Comparison of ENCODE assay signal across 15 mouse cellular contexts in the genomic region with DNA sequence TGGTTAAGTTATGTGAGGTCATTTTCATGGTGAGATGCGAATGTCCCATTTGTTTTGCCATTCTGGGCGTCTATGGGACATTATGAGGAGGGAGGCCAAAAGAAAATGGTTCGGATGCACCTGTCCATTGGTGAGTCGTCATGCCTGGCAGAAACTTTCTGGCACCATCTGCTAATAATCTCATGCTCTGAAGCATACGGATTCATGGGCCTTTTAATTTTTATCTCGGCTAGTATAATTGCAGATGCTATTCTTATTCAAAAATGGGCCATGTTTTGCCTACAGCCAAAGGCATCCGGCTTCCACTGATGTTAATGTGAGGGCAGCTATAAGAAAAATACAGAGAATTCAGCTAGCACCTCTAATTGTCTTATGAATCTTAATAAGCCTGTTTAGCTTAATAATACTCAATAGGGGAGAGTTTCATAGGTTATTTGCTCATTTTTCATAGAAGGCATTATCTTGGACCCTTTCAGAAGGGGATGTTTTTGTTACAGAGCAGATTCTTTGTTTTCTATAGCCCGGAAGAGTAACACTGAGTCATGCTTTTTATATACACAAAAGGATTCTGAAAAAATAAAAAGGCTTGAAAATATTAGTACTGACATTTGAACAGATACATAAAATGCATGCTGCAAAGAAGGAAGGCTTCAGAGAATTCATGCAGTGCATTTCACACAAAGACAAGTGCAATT.
DNase-seq lines count a peak whose midpoint lies in the region; ATAC-seq lines count a peak whose summit lies in the region.
"Had no signal": no experiment of that assay in that cellular context is flagged by ENCODE, and none has a peak within 500 bp of the region (broad histone marks: within the 10 kb centered on the region; RNA-seq: fewer than 3 reads in every experiment).

No protein-coding gene starts in this region.

- no peak overlapping the region for H3K4me2 ChIP-seq in midbrain, embryonic 13.5 days (replicated peaks)
- H3K4me2 ChIP-seq in hindbrain, embryonic 13.5 days: no peak overlapping the region
- H3K4me2 ChIP-seq in kidney, embryonic 16.5 days (replicated peaks; ENCODE audit: low read depth, low read length): no peak overlapping the region
- H3K4me2 ChIP-seq: heart, embryonic 13.5 days; liver, embryonic 13.5 days had no signal

- ATAC-seq in midbrain, embryonic 13.5 days: peak; percentile 27; the same call in 1 of the 2 replicates
- ATAC-seq in hindbrain, embryonic 13.5 days (ENCODE audit: low FRiP score): peak; percentile 43; the same call in 1 of the 2 replicates
- no peak for ATAC-seq in kidney, embryonic 16.5 days (ENCODE audit: low FRiP score, low TSS enrichment)
- ATAC-seq: CD4-positive, CD25-positive, alpha-beta regulatory T cell, adult 4 months; lung, postnatal 0 days had no signal

- H3K4me1 ChIP-seq in midbrain, embryonic 13.5 days (replicated peaks): 0 out of 2 replicates have a peak, but pooled peaks cover 4% of the 10 kb centered on the region
- H3K4me1 ChIP-seq in midbrain, embryonic 10.5 days: no peaks in the 10 kb centered on the region
- H3K4me1 ChIP-seq in hindbrain, embryonic 13.5 days (replicated peaks): 0 out of 2 replicates have a peak, but pooled peaks cover 4% of the 10 kb centered on the region
- H3K4me1 ChIP-seq in kidney, embryonic 16.5 days (ENCODE audit: insufficient read depth, low read length): no peaks in the 10 kb centered on the region
- H3K4me1 ChIP-seq: heart, embryonic 13.5 days; liver, embryonic 13.5 days had no signal

- no peak overlapping the region for H3K9ac ChIP-seq in midbrain, embryonic 13.5 days (replicated peaks)
- H3K9ac ChIP-seq in hindbrain, embryonic 13.5 days: no peak overlapping the region
- H3K9ac ChIP-seq in kidney, embryonic 16.5 days (replicated peaks; ENCODE audit: low read length): no peak overlapping the region
- H3K9ac ChIP-seq: heart, embryonic 13.5 days; liver, embryonic 13.5 days had no signal

- H3K9me3 ChIP-seq in midbrain, embryonic 13.5 days: no peaks in the 10 kb centered on the region
- no peaks in the 10 kb centered on the region for H3K9me3 ChIP-seq in midbrain, embryonic 10.5 days (replicated peaks)
- no peaks in the 10 kb centered on the region for H3K9me3 ChIP-seq in hindbrain, embryonic 13.5 days
- H3K9me3 ChIP-seq in kidney, embryonic 16.5 days (ENCODE audit: low read length): no peaks in the 10 kb centered on the region
- H3K9me3 ChIP-seq: heart, embryonic 13.5 days; liver, embryonic 13.5 days had no signal

- H3K27ac ChIP-seq in midbrain, embryonic 13.5 days: peak overlapping the region; percentile 39; the same call in 1 of the 2 replicates
- no peak overlapping the region for H3K27ac ChIP-seq in midbrain, embryonic 10.5 days (replicated peaks)
- H3K27ac ChIP-seq in hindbrain, embryonic 13.5 days: peak overlapping the region; percentile 62
- no peak overlapping the region for H3K27ac ChIP-seq in kidney, embryonic 16.5 days (ENCODE audit: low read length)
- H3K27ac ChIP-seq: heart, embryonic 13.5 days; liver, embryonic 13.5 days had no signal

- DNase-seq in midbrain, embryonic 10.5 days (ENCODE audit: low spot score): no peak
- DNase-seq in cerebellum, adult 9-10 months: peak; percentile 11
- no peak for DNase-seq in frontal cortex, postnatal 36 days (ENCODE audit: low spot score in 2 of 2)
- no peak for DNase-seq in heart, postnatal 4 days
- DNase-seq: adrenal gland, adult 8-10 months; kidney, adult 2 months; liver, embryonic 13.5 days; right cerebral cortex, postnatal 25 days; thymus, adult 2 months had no signal

- no peaks in the 10 kb centered on the region for H3K36me3 ChIP-seq in midbrain, embryonic 13.5 days
- no peaks in the 10 kb centered on the region for H3K36me3 ChIP-seq in midbrain, embryonic 10.5 days
- H3K36me3 ChIP-seq in hindbrain, embryonic 13.5 days: no peaks in the 10 kb centered on the region
- H3K36me3 ChIP-seq in kidney, embryonic 16.5 days (ENCODE audit: insufficient read depth, low read length): no peaks in the 10 kb centered on the region
- H3K36me3 ChIP-seq: heart, embryonic 13.5 days; liver, embryonic 13.5 days had no signal

- 60% methylated on average over 8 of the region's 8 CpGs for WGBS in midbrain, embryonic 13.5 days
- WGBS in midbrain, embryonic 10.5 days: 84% methylated on average over 8 of the region's 8 CpGs
- WGBS in hindbrain, embryonic 13.5 days: 48% methylated on average over 8 of the region's 8 CpGs
- WGBS in kidney, embryonic 16.5 days: 84% methylated on average over 8 of the region's 8 CpGs

- H3K4me3 ChIP-seq in midbrain, embryonic 13.5 days (replicated peaks): no peak overlapping the region
- H3K4me3 ChIP-seq in midbrain, embryonic 10.5 days: no peak overlapping the region
- H3K4me3 ChIP-seq in hindbrain, embryonic 13.5 days: no peak overlapping the region
- H3K4me3 ChIP-seq in kidney, embryonic 16.5 days (ENCODE audit: low read length): no peak overlapping the region
- H3K4me3 ChIP-seq: heart, embryonic 13.5 days; liver, embryonic 13.5 days had no signal

- H3K27me3 ChIP-seq in midbrain, embryonic 13.5 days: no peaks in the 10 kb centered on the region
- no peaks in the 10 kb centered on the region for H3K27me3 ChIP-seq in midbrain, embryonic 10.5 days (ENCODE audit: low read depth, poor library complexity, severe bottlenecking)
- no peaks in the 10 kb centered on the region for H3K27me3 ChIP-seq in hindbrain, embryonic 13.5 days
- no peaks in the 10 kb centered on the region for H3K27me3 ChIP-seq in kidney, embryonic 16.5 days (ENCODE audit: insufficient read depth, low read length)
- H3K27me3 ChIP-seq: heart, embryonic 13.5 days; liver, embryonic 13.5 days had no signal

Comparison
In these comparisons a context has a peak if more than half of its experiments do, and no peak if none do; other contexts are left out.
1. H3K27ac ChIP-seq: peak in midbrain, embryonic 13.5 days (single experiment) and hindbrain, embryonic 13.5 days (single experiment); none in midbrain, embryonic 10.5 days (single experiment) and kidney, embryonic 16.5 days (single experiment).